Comparison of ENCODE assay signal across 8 mouse cellular contexts in the genomic region with DNA sequence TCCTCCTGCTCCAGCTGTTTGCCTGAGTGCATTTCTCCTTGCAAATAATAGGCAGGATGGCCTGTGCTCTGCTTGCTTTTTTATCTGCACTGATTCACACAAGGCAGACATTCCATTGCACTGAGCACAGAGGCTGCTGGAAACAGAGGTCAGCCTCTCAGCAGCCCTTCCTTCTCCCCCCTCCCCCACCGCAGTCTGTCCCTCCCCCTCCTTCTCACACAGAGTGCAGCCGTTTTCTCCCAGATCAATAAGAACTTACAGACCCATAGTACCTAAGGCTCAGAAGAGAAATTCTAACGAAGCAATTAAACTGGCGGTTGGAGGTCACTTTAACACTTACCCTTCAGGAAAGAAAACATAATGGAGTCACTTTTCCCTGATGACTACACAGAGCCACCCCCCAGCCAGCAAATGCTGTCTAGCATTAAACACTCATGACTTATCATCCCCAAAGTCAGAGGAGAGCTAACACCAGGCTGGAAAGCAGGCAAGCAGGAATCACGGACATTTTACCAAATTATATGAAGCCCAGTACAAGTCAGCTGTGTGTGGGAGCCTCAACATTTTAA.
DNase-seq lines count a peak whose midpoint lies in the region; ATAC-seq and TF ChIP-seq lines count a peak whose summit lies in the region.

No protein-coding gene starts in this region.

- H3K27ac ChIP-seq in embryonic fibroblast, embryonic 13.5 days (ENCODE audit: insufficient read depth, low read length) = peak overlapping the region; percentile 100
- H3K27ac ChIP-seq in limb, embryonic 12.5 days = peak overlapping the region; percentile 86
- peak overlapping the region; percentile 72; the same call in 1 of the 2 replicates for H3K27ac ChIP-seq in midbrain, embryonic 16.5 days (ENCODE audit: low read length)

- TF ChIP-seq POLR2A in embryonic fibroblast, embryonic 13.5 days (IDR thresholded peaks at IDR 0.05; ENCODE audit: low read depth, low read length) = peak; percentile 48; the same call in 1 of the 2 replicates

- H3K9ac ChIP-seq in limb, embryonic 12.5 days (replicated peaks) = 0 out of 2 replicates have a peak overlapping the region, but pooled peaks have one; percentile 31
- H3K9ac ChIP-seq in midbrain, embryonic 16.5 days (ENCODE audit: low read depth, low read length) = no peak overlapping the region

- H3K4me3 ChIP-seq in embryonic fibroblast, embryonic 13.5 days (ENCODE audit: insufficient read depth, low read length) = no peak overlapping the region
- no peak overlapping the region for H3K4me3 ChIP-seq in limb, embryonic 12.5 days (replicated peaks)
- no peak overlapping the region for H3K4me3 ChIP-seq in midbrain, embryonic 16.5 days (ENCODE audit: low read depth, low read length)

- no peaks in the 10 kb centered on the region for H3K27me3 ChIP-seq in limb, embryonic 12.5 days
- H3K27me3 ChIP-seq in midbrain, embryonic 16.5 days (ENCODE audit: control insufficient read depth, insufficient read depth, low read depth, low read length) = no peaks in the 10 kb centered on the region

- ATAC-seq in limb, embryonic 12.5 days (ENCODE audit: insufficient number of reproducible peaks, insufficient read depth, low FRiP score, low TSS enrichment, low read depth) = peak; percentile 88
- ATAC-seq in midbrain, embryonic 16.5 days = peak; percentile 86
- ATAC-seq in cerebellum, adult (ENCODE audit: insufficient number of reproducible peaks, low FRiP score, low TSS enrichment) = no peak

- intact Hi-C loops in heart, postnatal 10 days (cut with DNase I) = loop anchor here (2.0 kb wide), 1 partner anchor 40 kb away; no protein-coding TSS in a partner anchor

- DNase-seq in adrenal gland, adult (ENCODE audit: inconsistent age in 2 of 2, low spot score in 1 of 2) = peak; percentile 78 to 84
- peak; percentile 74 to 79 for DNase-seq in heart, postnatal 10 days
- no peak for DNase-seq in frontal cortex, postnatal 25 days (ENCODE audit: low spot score in 2 of 2)
- DNase-seq in frontal cortex, postnatal 36 days (ENCODE audit: low spot score in 2 of 2) = no peak

- no peaks in the 10 kb centered on the region for H3K36me3 ChIP-seq in limb, embryonic 12.5 days
- no peaks in the 10 kb centered on the region for H3K36me3 ChIP-seq in midbrain, embryonic 16.5 days (ENCODE audit: control insufficient read depth, insufficient read depth, low read length)

- peak overlapping the region; percentile 21 for H3K4me2 ChIP-seq in limb, embryonic 12.5 days
- no peak overlapping the region for H3K4me2 ChIP-seq in midbrain, embryonic 16.5 days (ENCODE audit: low read length)

- peaks cover 18% of the 10 kb centered on the region for H3K4me1 ChIP-seq in embryonic fibroblast, embryonic 13.5 days (ENCODE audit: control insufficient read depth, insufficient read depth, low read length)
- H3K4me1 ChIP-seq in limb, embryonic 12.5 days (replicated peaks) = peaks cover 24% of the 10 kb centered on the region
- H3K4me1 ChIP-seq in midbrain, embryonic 16.5 days (ENCODE audit: control insufficient read depth, insufficient read depth, low read length) = peaks cover 20% of the 10 kb centered on the region

- TF ChIP-seq CTCF in embryonic fibroblast, embryonic 13.5 days (IDR thresholded peaks at IDR 0.05; ENCODE audit: borderline replicate concordance, insufficient read depth, low read length) = no peak

- no peaks in the 10 kb centered on the region for H3K9me3 ChIP-seq in limb, embryonic 12.5 days
- no peaks in the 10 kb centered on the region for H3K9me3 ChIP-seq in midbrain, embryonic 16.5 days (replicated peaks; ENCODE audit: control insufficient read depth, low read length, poor library complexity, severe bottlenecking)

- WGBS in limb, embryonic 12.5 days = 4% methylated on average over 5 of the region's 5 CpGs
- WGBS in midbrain, embryonic 16.5 days = 2% methylated on average over 5 of the region's 5 CpGs

Comparison
In these comparisons a context has a peak if more than half of its experiments do, and no peak if none do; other contexts are left out.
1. DNase-seq: peak in adrenal gland, adult (2 of 2) and heart, postnatal 10 days (2 of 2); none in frontal cortex, postnatal 25 days (0 of 2) and frontal cortex, postnatal 36 days (0 of 2).
2. Peak in every context shown above with its lines, with median percentiles within 50 percentile points of each other: H3K27ac ChIP-seq.